Mouse (Mus musculus) CH12.LX (cell line): ENCODE measurements at regions not wholly inside any gene's neighbourhood (a gene's known extent, or its start where the extent isn't known, plus 50 kb on each side); places are given as distances from the start of the nearest gene placed in this dataset.
A peak's percentile ranks its signal among the peaks of the same experiment; 100 is the strongest.

Source experiments
- DNase-seq: peaks from one replicate; pipeline ENCODE4 v3.0.0-alpha.2; 2013; ENCODE audit errors: extremely low read depth
- H3K27ac ChIP-seq: 2 replicates; pipeline ENCODE4 v1.5.1; 2012; ENCODE audit warnings: low read depth, mild to moderate bottlenecking, control low read depth, moderate library complexity; ENCODE audit not compliant: insufficient read depth
- H3K27me3 ChIP-seq: replicated peaks from 2 replicates; pipeline ENCODE3; 2012; ENCODE audit warnings: inconsistent platforms
- H3K36me3 ChIP-seq, 2 experiments: replicated peaks in 1 of 2; 2 replicates each; pipeline versions ENCODE3 to v1.6.1; 2012; ENCODE audit warnings: inconsistent platforms in 1 of 2, low read length in 1 of 2, mild to moderate bottlenecking in 1 of 2, mixed read lengths in 1 of 2, moderate library complexity in 1 of 2; ENCODE audit not compliant: control insufficient read depth in 1 of 2, insufficient read depth in 1 of 2
- H3K4me1 ChIP-seq, 2 experiments: 2 replicates each; pipeline ENCODE4 v1.6.1; 2012; ENCODE audit warnings: inconsistent platforms in 1 of 2, moderate library complexity in 1 of 2; ENCODE audit not compliant: insufficient read depth in 2 of 2, control insufficient read depth in 1 of 2
- H3K4me2 ChIP-seq: 2 replicates; pipeline ENCODE4 v1.6.1; 2012; ENCODE audit warnings: low read depth, mild to moderate bottlenecking, control low read depth; ENCODE audit not compliant: poor library complexity, insufficient read depth, severe bottlenecking
- H3K4me3 ChIP-seq, 3 experiments: fragments of 150-350 bp in 1 of 3; sonication (generic) in 1 of 3; replicated peaks in 1 of 3; 2 replicates each; pipeline versions ENCODE3 to v1.5.1; 2011 to 2012; ENCODE audit warnings: low read depth in 2 of 3, low read length in 2 of 3, mild to moderate bottlenecking in 2 of 3, moderate library complexity in 2 of 3, control low read depth in 1 of 3, improper control_type of control experiment in 1 of 3, inconsistent platforms in 1 of 3, mixed read lengths in 1 of 3; ENCODE audit not compliant: poor library complexity in 1 of 3
- H3K79me2 ChIP-seq: replicated peaks from 2 replicates; pipeline ENCODE4 v1.6.1; 2012; ENCODE audit warnings: mild to moderate bottlenecking, moderate library complexity; ENCODE audit not compliant: control insufficient read depth, poor library complexity, insufficient read depth, severe bottlenecking; ENCODE audit errors: extremely low read depth
- H3K9ac ChIP-seq: 2 replicates; pipeline ENCODE4 v1.6.1; 2012; ENCODE audit warnings: low read depth, mild to moderate bottlenecking, control low read depth, moderate library complexity; ENCODE audit not compliant: insufficient read depth
- H3K9me3 ChIP-seq: replicated peaks from 2 replicates; pipeline ENCODE3; 2012; ENCODE audit warnings: low read length, inconsistent platforms, mixed read lengths
- CTCF ChIP-seq, 2 experiments: IDR thresholded peaks in 1 of 2; conservative IDR thresholded peaks in 1 of 2; 2 replicates each; pipeline ENCODE4 v1.5.1; 2011 to 2012; ENCODE audit warnings: low read depth in 2 of 2, low read length in 2 of 2, improper control_type of control experiment in 1 of 2, inconsistent platforms in 1 of 2, mild to moderate bottlenecking in 1 of 2, moderate library complexity in 1 of 2
- ELF1 ChIP-seq: IDR thresholded peaks from 2 replicates; pipeline ENCODE4 v1.6.1; 2014; ENCODE audit warnings: low read depth, mild to moderate bottlenecking, inconsistent platforms, low read length, improper control_type of control experiment
- ETS1 ChIP-seq: conservative IDR thresholded peaks from 2 replicates; pipeline ENCODE4 v1.6.1; 2012; ENCODE audit warnings: low read depth, mild to moderate bottlenecking, inconsistent platforms, low read length, improper control_type of control experiment, moderate library complexity
- GABPA ChIP-seq: IDR thresholded peaks from 2 replicates; pipeline ENCODE4 v1.6.1; 2012; ENCODE audit warnings: low read depth, low read length, improper control_type of control experiment, inconsistent platforms; ENCODE audit not compliant: insufficient replicate concordance
- IRF4 ChIP-seq: IDR thresholded peaks from 2 replicates; pipeline ENCODE4 v1.6.1; 2014; ENCODE audit warnings: low read depth, mild to moderate bottlenecking, inconsistent platforms, low read length, improper control_type of control experiment
- JUND ChIP-seq: conservative IDR thresholded peaks from 2 replicates; pipeline ENCODE4 v1.6.1; 2011; ENCODE audit warnings: low read depth, low read length, improper control_type of control experiment
- KAT2A ChIP-seq: IDR thresholded peaks from 2 replicates; pipeline ENCODE4 v1.6.1; 2012; ENCODE audit warnings: low read length, improper control_type of control experiment, inconsistent platforms; ENCODE audit not compliant: insufficient replicate concordance
- MAFK ChIP-seq: IDR thresholded peaks from 2 replicates; pipeline ENCODE4 v1.6.1; 2011; ENCODE audit warnings: low read length, improper control_type of control experiment; ENCODE audit not compliant: insufficient replicate concordance
- MEF2A ChIP-seq: IDR thresholded peaks from 2 replicates; pipeline ENCODE4 v1.6.1; 2014; ENCODE audit warnings: low read depth, mild to moderate bottlenecking, inconsistent platforms, low read length, improper control_type of control experiment, borderline replicate concordance
- MYC ChIP-seq: IDR thresholded peaks from 2 replicates; pipeline ENCODE4 v1.6.1; 2011; ENCODE audit warnings: low read depth, mild to moderate bottlenecking, improper control_type of control experiment, low read length
- NELFE ChIP-seq: IDR thresholded peaks from 2 replicates; pipeline ENCODE4 v1.6.1; 2011; ENCODE audit warnings: low read depth, low read length, improper control_type of control experiment
- NRF1 ChIP-seq: IDR thresholded peaks from 2 replicates; pipeline ENCODE4 v1.6.1; 2014; ENCODE audit warnings: low read depth, mild to moderate bottlenecking, inconsistent platforms, low read length, improper control_type of control experiment, moderate library complexity
- POLR2AphosphoS2 ChIP-seq: IDR thresholded peaks from 2 replicates; pipeline ENCODE4 v1.6.1; 2011; ENCODE audit warnings: low read depth, low read length, improper control_type of control experiment
- RAD21 ChIP-seq: IDR thresholded peaks from 2 replicates; pipeline ENCODE4 v1.6.1; 2011; ENCODE audit warnings: low read depth, mild to moderate bottlenecking, low read length, improper control_type of control experiment, moderate library complexity
- SMC3 ChIP-seq: IDR thresholded peaks from 2 replicates; pipeline ENCODE4 v1.6.1; 2011; ENCODE audit warnings: low read depth, low read length, improper control_type of control experiment
- TBP ChIP-seq: conservative IDR thresholded peaks from 2 replicates; pipeline ENCODE4 v1.6.1; 2011; ENCODE audit warnings: low read depth, low read length, improper control_type of control experiment
- UBTF ChIP-seq: IDR thresholded peaks from 2 replicates; pipeline ENCODE4 v1.6.1; 2012; ENCODE audit warnings: low read depth, mild to moderate bottlenecking, inconsistent platforms, low read length, improper control_type of control experiment, moderate library complexity
- ZKSCAN1 ChIP-seq: IDR thresholded peaks from 2 replicates; pipeline ENCODE4 v1.6.1; 2012; ENCODE audit warnings: low read depth, inconsistent platforms, low read length, improper control_type of control experiment, borderline replicate concordance
- dilution Hi-C: fragments of 300-500 bp; cut with MboI; formaldehyde crosslinking; loops from 2 replicates; pipeline ENCODE4 v1.14.3; 2020; ENCODE audit warnings: low sequenced_read_pairs; ENCODE audit not compliant: extremely low pct_unique_long_range_greater_than_20kb, extremely low pct_ligation_motif_present
- in situ Hi-C: fragments of 300-500 bp; cut with MboI; formaldehyde crosslinking; loops from 3 replicates; pipeline ENCODE4 v1.14.3; 2019; ENCODE audit warnings: low sequenced_read_pairs, low pct_ligation_motif_present, low pct_unique_long_range_greater_than_20kb, mixed read lengths

DNA sequence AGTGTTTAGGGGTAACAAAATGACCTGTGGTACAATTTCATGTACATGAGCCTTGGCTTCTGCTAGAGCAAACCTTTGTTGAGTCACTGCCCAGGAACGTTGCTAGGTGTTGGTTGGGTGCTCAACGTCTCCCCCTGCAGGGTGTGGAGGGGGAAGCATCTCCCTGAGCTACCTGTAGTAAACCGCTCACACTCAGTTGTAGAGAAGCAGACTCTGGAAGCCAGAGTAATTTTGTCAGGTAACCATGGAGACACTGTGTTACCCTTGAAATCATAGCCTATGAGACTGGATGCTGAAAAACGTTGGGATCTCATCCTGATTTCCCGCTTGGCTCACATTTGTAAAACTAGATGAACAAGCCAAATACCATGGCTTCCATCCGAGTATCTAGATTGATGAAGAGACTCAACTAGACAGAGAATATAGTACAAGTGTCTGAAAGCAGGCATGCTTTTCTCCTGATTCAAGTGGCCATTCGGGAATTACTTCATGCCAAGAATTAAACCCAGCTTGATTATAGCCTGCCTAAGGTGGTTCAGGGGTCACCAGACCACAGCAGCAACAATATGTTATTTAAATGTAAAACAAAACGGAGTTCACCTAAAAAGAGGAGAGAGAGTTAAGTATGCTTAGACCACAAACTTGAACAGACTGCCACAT lies 63.7 kb upstream of the Ctla4 start:
- no peak overlapping the region for H3K4me3 ChIP-seq
- no peak overlapping the region for H3K27ac ChIP-seq
- H3K4me1 ChIP-seq = peaks cover 15 to 40% of the 10 kb centered on the region in 2 experiments
- no peak for TF ChIP-seq ZKSCAN1
- no peak for TF ChIP-seq GABPA
- TF ChIP-seq KAT2A = no peak
- TF ChIP-seq NELFE = no peak
- no peak for TF ChIP-seq IRF4
- TF ChIP-seq NRF1 = no peak
- peak; percentile 44; the same call in 1 of the 2 replicates for TF ChIP-seq MYC
- peak; percentile 72 for TF ChIP-seq RAD21
- no peak for TF ChIP-seq MEF2A
- no peak for TF ChIP-seq ELF1
- TF ChIP-seq CTCF (conservative IDR thresholded peaks at IDR 0.05 in 1 of 2, IDR thresholded peaks at IDR 0.05 in 1 of 2; ENCODE audit: low read depth in 2 of 2, low read length in 2 of 2) = peak; percentile 83 to 88
- no peak for TF ChIP-seq UBTF
- TF ChIP-seq MAFK = no peak
- TF ChIP-seq TBP = no peak
- no peak for TF ChIP-seq ETS1
- TF ChIP-seq SMC3 = peak; percentile 90
- TF ChIP-seq JUND = no peak
- no peak for TF ChIP-seq POLR2AphosphoS2
- peaks cover 68% of the 10 kb centered on the region for H3K79me2 ChIP-seq
- dilution Hi-C loops = no loop called here
- no peaks in the 10 kb centered on the region for H3K9me3 ChIP-seq
- no peaks in the 10 kb centered on the region for H3K27me3 ChIP-seq
- H3K9ac ChIP-seq = no peak overlapping the region
- peaks cover 0 to 14% of the 10 kb centered on the region in 2 experiments for H3K36me3 ChIP-seq
- no peak overlapping the region for H3K4me2 ChIP-seq
- DNase-seq = peak; percentile 68
- in situ Hi-C loops = loop anchor here (25.0 kb wide), 1 partner anchor 261 kb away; the partner anchor contains the start of gene Raph1
